Mouse (Mus musculus): ENCODE results near the gene Apoa2. TPM values are rescaled to one million over a fixed set of nuclear protein-coding genes. Genes with fewer than 3 reads are reported as not detected.

Gene Apoa2
- polyA plus RNA-seq (2017; shearing (Covaris generic)) = under 1 TPM in 1 of 2 experiments, not detected in 1; 0.62 TPM

GRCm38 (mm10) chr1:171224857-171225256 lies at the start of gene Apoa2:
TSS of gene Apoa2 (plus strand) at chr1:171225054.

GRCm38 (mm10) chr1:171195887-171196397 lies 28.9 kb upstream of the Apoa2 start, which contains the start of gene Pcp4l1:
TSS of gene Pcp4l1 (minus strand) at chr1:171196268.

GRCm38 (mm10) chr1:171213801-171214496 lies 10.9 kb upstream of the Apoa2 start, which contains the start of gene Nr1i3:
TSS of gene Nr1i3 (plus strand) at chr1:171213970.

GRCm38 (mm10) chr1:171222238-171223155 lies 2.4 kb upstream of the Apoa2 start, which contains the start of gene Tomm40l:
TSS of gene Tomm40l (minus strand) at chr1:171222514.

GRCm38 (mm10) chr1:171234126-171234525 lies 9.3 kb downstream of the Apoa2 start, which contains the start of gene Fcer1g:
TSS of gene Fcer1g (minus strand) at chr1:171234365.

GRCm38 (mm10) chr1:171249913-171250600 lies 25.2 kb downstream of the Apoa2 start, which contains the start of gene Adamts4:
TSS of gene Adamts4 (plus strand) at chr1:171250421.

GRCm38 (mm10) chr1:171250680-171251593 lies 26.1 kb downstream of the Apoa2 start, which contains the start of gene Ndufs2:
TSS of gene Ndufs2 (minus strand) at chr1:171251388.

GRCm38 (mm10) chr1:171269848-171270572 lies 45.2 kb downstream of the Apoa2 start, which contains the start of gene B4galt3:
TSS of gene B4galt3 (plus strand) at chr1:171270328.

Other genes starting within 250 kb of the Apoa2 start
- 10 to 100 TPM in 1 of 2 experiments, under 1 TPM in 1; 0.27 to 11.4 TPM for gene Fcgr2b, start 248.5 kb upstream of the Apoa2 start, polyA plus RNA-seq (2017; shearing (Covaris generic))
- 1 to 10 TPM in 1 of 2 experiments, under 1 TPM in 1; 0.60 to 5.1 TPM for gene Fcgr4, start 206.1 kb upstream of the Apoa2 start, polyA plus RNA-seq (2017; shearing (Covaris generic))
- 10 to 100 TPM in 1 of 2 experiments, 1 to 10 TPM in 1; 2.9 to 14.3 TPM for gene Fcgr3, start 160.1 kb upstream of the Apoa2 start, polyA plus RNA-seq (2017; shearing (Covaris generic))
- gene Cfap126, start 111.1 kb upstream of the Apoa2 start, polyA plus RNA-seq (2017; shearing (Covaris generic)) = under 1 TPM; 0.44 to 0.68 TPM
- gene Sdhc, start 74.5 kb upstream of the Apoa2 start, polyA plus RNA-seq (2017; shearing (Covaris generic)) = 100 to 1,000 TPM; 158 to 161 TPM
- under 1 TPM in 1 of 2 experiments, not detected in 1; 0.14 TPM for gene Mpz, start 74.3 kb upstream of the Apoa2 start, polyA plus RNA-seq (2017; shearing (Covaris generic))
- gene Pcp4l1, start 28.8 kb upstream of the Apoa2 start, polyA plus RNA-seq (2017; shearing (Covaris generic)) = not detected
- gene Nr1i3, start 11.1 kb upstream of the Apoa2 start, polyA plus RNA-seq (2017; shearing (Covaris generic)) = under 1 TPM; 0.27 to 0.52 TPM
- 10 to 100 TPM; 23.6 to 25.1 TPM for gene Tomm40l, start 2.5 kb upstream of the Apoa2 start, polyA plus RNA-seq (2017; shearing (Covaris generic))
- gene Fcer1g, start 9.3 kb downstream of the Apoa2 start, polyA plus RNA-seq (2017; shearing (Covaris generic)) = 10 to 100 TPM in 1 of 2 experiments, 1 to 10 TPM in 1; 5.3 to 42.6 TPM
- under 1 TPM in 1 of 2 experiments, not detected in 1; 0.38 TPM for gene Adamts4, start 25.4 kb downstream of the Apoa2 start, polyA plus RNA-seq (2017; shearing (Covaris generic))
- 100 to 1,000 TPM; 200 to 203 TPM for gene Ndufs2, start 26.3 kb downstream of the Apoa2 start, polyA plus RNA-seq (2017; shearing (Covaris generic))
- 10 to 100 TPM; 22.5 to 36.5 TPM for gene B4galt3, start 45.3 kb downstream of the Apoa2 start, polyA plus RNA-seq (2017; shearing (Covaris generic))
- 10 to 100 TPM; 45.2 to 55.2 TPM for gene Ppox, start 56.1 kb downstream of the Apoa2 start, polyA plus RNA-seq (2017; shearing (Covaris generic))
- 10 to 100 TPM; 40.8 to 46.2 TPM for gene Usp21, start 62.9 kb downstream of the Apoa2 start, polyA plus RNA-seq (2017; shearing (Covaris generic))
- gene Ufc1, start 70.0 kb downstream of the Apoa2 start, polyA plus RNA-seq (2017; shearing (Covaris generic)) = 10 to 100 TPM; 76.4 to 80.7 TPM
- 10 to 100 TPM; 40.2 to 44.0 TPM for gene Dedd, start 104.1 kb downstream of the Apoa2 start, polyA plus RNA-seq (2017; shearing (Covaris generic))
- 10 to 100 TPM; 36.3 to 41.8 TPM for gene Nit1, start 120.6 kb downstream of the Apoa2 start, polyA plus RNA-seq (2017; shearing (Covaris generic))
- 10 to 100 TPM; 65.0 to 93.5 TPM for gene Pfdn2, start 120.6 kb downstream of the Apoa2 start, polyA plus RNA-seq (2017; shearing (Covaris generic))
- gene Klhdc9, start 135.7 kb downstream of the Apoa2 start, polyA plus RNA-seq (2017; shearing (Covaris generic)) = under 1 TPM in 1 of 2 experiments, not detected in 1; 0.58 TPM
- gene Nectin4, start 145.0 kb downstream of the Apoa2 start, polyA plus RNA-seq (2017; shearing (Covaris generic)) = under 1 TPM; 0.08 to 0.23 TPM
- 100 to 1,000 TPM; 122 to 173 TPM for gene Arhgap30, start 163.9 kb downstream of the Apoa2 start, polyA plus RNA-seq (2017; shearing (Covaris generic))
- gene Usf1, start 186.3 kb downstream of the Apoa2 start, polyA plus RNA-seq (2017; shearing (Covaris generic)) = 10 to 100 TPM; 63.4 to 64.5 TPM
- 1 to 10 TPM; 2.0 to 4.2 TPM for gene Tstd1, start 193.8 kb downstream of the Apoa2 start, polyA plus RNA-seq (2017; shearing (Covaris generic))
- gene F11r, start 212.5 kb downstream of the Apoa2 start, polyA plus RNA-seq (2017; shearing (Covaris generic)) = under 1 TPM; 0.24 to 0.96 TPM